Mouse (Mus musculus) stomach, embryonic 15.5 days (tissue): ENCODE results near the gene Ylpm1. TPM values are rescaled to one million over a fixed set of nuclear protein-coding genes. Genes with fewer than 3 reads are reported as not detected.

Experiments
- ATAC-seq: fragments of 200-750 bp; cut with Nextera tagmentation; 2 replicates; pipeline ENCODE4 v1.8.0; 2017; ENCODE audit warnings: low read depth, moderate number of reproducible peaks, moderate TSS enrichment; ENCODE audit not compliant: insufficient read depth, low FRiP score
- H3K27ac ChIP-seq: fragments of 300-500 bp; sonication (generic); 2 replicates; pipeline ENCODE4 v1.5.1; 2015; ENCODE audit warnings: mild to moderate bottlenecking, inconsistent platforms
- H3K27me3 ChIP-seq: fragments of 300-500 bp; sonication (generic); replicated peaks from 2 replicates; pipeline ENCODE4 v1.6.1; 2015; ENCODE audit warnings: inconsistent platforms
- H3K36me3 ChIP-seq: fragments of 300-500 bp; sonication (generic); 2 replicates; pipeline ENCODE4 v1.6.1; 2015; ENCODE audit warnings: inconsistent platforms
- H3K4me1 ChIP-seq: fragments of 300-500 bp; sonication (generic); 2 replicates; pipeline ENCODE4 v1.6.1; 2015; ENCODE audit warnings: inconsistent platforms
- H3K4me2 ChIP-seq: fragments of 300-500 bp; sonication (generic); 2 replicates; pipeline ENCODE4 v1.6.1; 2015; ENCODE audit warnings: mild to moderate bottlenecking, inconsistent platforms
- H3K4me3 ChIP-seq: fragments of 300-500 bp; sonication (generic); replicated peaks from 2 replicates; pipeline ENCODE4 v1.5.1; 2015; ENCODE audit warnings: inconsistent platforms
- H3K9ac ChIP-seq: fragments of 300-500 bp; sonication (generic); 2 replicates; pipeline ENCODE4 v1.6.1; 2015; ENCODE audit warnings: inconsistent platforms
- H3K9me3 ChIP-seq: fragments of 300-500 bp; sonication (generic); 2 replicates; pipeline ENCODE4 v1.6.1; 2016; ENCODE audit warnings: inconsistent platforms
- WGBS: fragments of 180-500 bp; shearing (Covaris S2); methylation state at CpG from one replicate; pipeline ENCODE4 v1.1.7; 2015; 5-methylcytosine and 5-hydroxymethylcytosine counted together
- polyA plus RNA-seq: library from polyadenylated mRNA; unstranded; fragments of >200 nt; fragmentation: Nextera tagmentation; extraction: Ambion mirVana; gene quantifications from 2 replicates; pipeline ENCODE4 v1.2.1, GENCODE M21; 2015

Ylpm1 gene
- polyA plus RNA-seq, 1 experiment from 2014 or later: 26.1 TPM

- H3K4me2 ChIP-seq: no peak overlapping the region
- no peak overlapping the region for H3K4me3 ChIP-seq
- peaks cover 3% of the 10 kb centered on the region for H3K36me3 ChIP-seq
- peaks cover 22% of the 10 kb centered on the region; the same call in 1 of the 2 replicates for H3K4me1 ChIP-seq
- no peaks in the 10 kb centered on the region for H3K27me3 ChIP-seq
- WGBS: 93% methylated on average over 3 of the region's 3 CpGs
- no peak overlapping the region for H3K9ac ChIP-seq
- ATAC-seq: no peak
- no peaks in the 10 kb centered on the region for H3K9me3 ChIP-seq
- H3K27ac ChIP-seq: peak overlapping the region; percentile 24; the same call in 1 of the 2 replicates
Observed at GRCm38 (mm10) chr12:85113337-85113736, 117.2 kb downstream of the Ylpm1 start.

GRCm38 (mm10) chr12:85113917-85114316, 117.8 kb downstream of the Ylpm1 start:
- Histone ChIP-seq H3K9me3 (no peaks in the 10 kb centered on the region), H3K4me3 (no peak overlapping the region), H3K9ac (no peak overlapping the region), H3K36me3 (peaks cover 9% of the 10 kb centered on the region), H3K4me2 (no peak overlapping the region), H3K27me3 (no peaks in the 10 kb centered on the region), H3K27ac (no peak overlapping the region), H3K4me1 (peaks cover 22% of the 10 kb centered on the region; the same call in 1 of the 2 replicates)
- WGBS: 86% methylated on average over 3 of the region's 3 CpGs
- ATAC-seq: no peak

- no peak for ATAC-seq
- peaks cover 15% of the 10 kb centered on the region; the same call in 1 of the 2 replicates for H3K4me1 ChIP-seq
- H3K27me3 ChIP-seq: no peaks in the 10 kb centered on the region
- H3K36me3 ChIP-seq: peaks cover 15% of the 10 kb centered on the region
- H3K9ac ChIP-seq: no peak overlapping the region
- WGBS: 77% methylated on average over 7 of the region's 7 CpGs
- H3K9me3 ChIP-seq: no peaks in the 10 kb centered on the region
- H3K27ac ChIP-seq: no peak overlapping the region
- no peak overlapping the region for H3K4me3 ChIP-seq
- no peak overlapping the region for H3K4me2 ChIP-seq
Observed at GRCm38 (mm10) chr12:85115678-85116077, 119.6 kb downstream of the Ylpm1 start.

Other genes with a start within 250 kb of the Ylpm1 start
- 62.1 and 67.8 TPM in 2 replicates for gene Npc2, start 223.2 kb upstream of the Ylpm1 start, polyA plus RNA-seq
- 119 and 125 TPM in 2 replicates for gene Isca2, start 223.1 kb upstream of the Ylpm1 start, polyA plus RNA-seq
- gene Ltbp2, start 119.8 kb upstream of the Ylpm1 start, polyA plus RNA-seq: 0.75 and 1.2 TPM in 2 replicates
- 132 and 140 TPM in 2 replicates for gene Fcf1, start 25.4 kb upstream of the Ylpm1 start, polyA plus RNA-seq
- 10.8 and 11.8 TPM in 2 replicates for gene Arel1, start 25.4 kb upstream of the Ylpm1 start, polyA plus RNA-seq
- 2.9 and 3.0 TPM in 2 replicates for gene Prox2, start 114.4 kb downstream of the Ylpm1 start, polyA plus RNA-seq
- 102 and 106 TPM in 2 replicates for gene Dlst, start 114.5 kb downstream of the Ylpm1 start, polyA plus RNA-seq
- gene Rps6kl1, start 154.9 kb downstream of the Ylpm1 start, polyA plus RNA-seq: 1.7 and 1.8 TPM in 2 replicates
- 14.7 and 16.0 TPM in 2 replicates for gene Pgf, start 181.5 kb downstream of the Ylpm1 start, polyA plus RNA-seq
- gene Eif2b2, start 223.2 kb downstream of the Ylpm1 start, polyA plus RNA-seq: 76.7 and 78.1 TPM in 2 replicates